Comparison of ENCODE assay signal across 7 mouse cellular contexts in the genomic region with DNA sequence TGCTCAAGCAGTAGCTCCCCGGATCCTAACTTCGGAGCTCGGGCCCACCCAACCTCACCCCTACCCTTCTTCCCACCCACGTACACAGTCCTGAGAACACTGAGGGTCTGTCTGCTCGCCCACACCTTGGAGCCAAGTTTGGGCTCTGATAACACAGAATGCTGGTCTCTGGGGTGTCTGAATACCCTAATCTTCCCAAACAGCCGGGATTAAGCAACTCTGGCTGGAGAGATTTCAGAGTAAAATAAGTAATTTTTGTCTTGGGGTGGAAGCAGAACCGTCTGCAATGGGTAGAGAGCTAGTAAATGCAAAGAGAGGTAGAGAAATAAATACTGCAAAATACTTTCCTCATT. TPM values are rescaled to one million over a fixed set of nuclear protein-coding genes. Genes with fewer than 3 reads are reported as not detected.
DNase-seq lines count a peak whose midpoint lies in the region; ATAC-seq and TF ChIP-seq lines count a peak whose summit lies in the region.

No protein-coding gene starts in this region.

- no peaks in the 10 kb centered on the region for H3K27me3 ChIP-seq in lung, embryonic 14.5 days (ENCODE audit: insufficient read depth, low read length)
- H3K27me3 ChIP-seq in forebrain, embryonic 10.5 days (ENCODE audit: poor library complexity, severe bottlenecking), result no peaks in the 10 kb centered on the region
- no peaks in the 10 kb centered on the region for H3K27me3 ChIP-seq in limb, embryonic 14.5 days (ENCODE audit: control insufficient read depth, insufficient read depth, low read length)
- no peaks in the 10 kb centered on the region for H3K27me3 ChIP-seq in stomach, embryonic 14.5 days (ENCODE audit: control insufficient read depth, insufficient read depth, low read length)

- DNase-seq in lung, embryonic 14.5 days, result no peak
- DNase-seq in lung, postnatal 4 days, result no peak
- DNase-seq in forebrain, embryonic 10.5 days (ENCODE audit: extremely low spot score, low spot score), result no peak
- DNase-seq in limb, embryonic 14.5 days (ENCODE audit: low spot score), result no peak
- DNase-seq in cerebellum, adult 18-20 months, result no peak
- no peak for DNase-seq in adrenal gland, postnatal 36 days

- H3K27ac ChIP-seq in lung, embryonic 14.5 days (ENCODE audit: low read depth), result peak overlapping the region; percentile 98
- peak overlapping the region; percentile 97 for H3K27ac ChIP-seq in forebrain, embryonic 10.5 days
- H3K27ac ChIP-seq in limb, embryonic 14.5 days (replicated peaks; ENCODE audit: low read depth, low read length), result peak overlapping the region; percentile 96
- peak overlapping the region; percentile 96 for H3K27ac ChIP-seq in stomach, embryonic 14.5 days (ENCODE audit: low read length)

- H3K9ac ChIP-seq in lung, embryonic 14.5 days, result peak overlapping the region; percentile 85
- peak overlapping the region; percentile 89 for H3K9ac ChIP-seq in limb, embryonic 14.5 days (ENCODE audit: low read depth, low read length, severe bottlenecking)
- peak overlapping the region; percentile 77 for H3K9ac ChIP-seq in stomach, embryonic 14.5 days (replicated peaks; ENCODE audit: low read depth, low read length)

- ATAC-seq in lung, embryonic 14.5 days (ENCODE audit: insufficient read depth), result no peak
- ATAC-seq in limb, embryonic 14.5 days (ENCODE audit: low FRiP score, low read depth), result no peak
- ATAC-seq in stomach, embryonic 14.5 days (ENCODE audit: insufficient number of reproducible peaks, insufficient read depth, low FRiP score, low read depth), result no peak

- WGBS in lung, embryonic 14.5 days, result 3% methylated on average over 7 of the region's 7 CpGs
- 2% methylated on average over 7 of the region's 7 CpGs for WGBS in forebrain, embryonic 10.5 days
- 3% methylated on average over 7 of the region's 7 CpGs for WGBS in limb, embryonic 14.5 days
- 5% methylated on average over 7 of the region's 7 CpGs for WGBS in stomach, embryonic 14.5 days

- TF ChIP-seq POLR2A in limb, embryonic 14.5 days (IDR thresholded peaks at IDR 0.05; ENCODE audit: borderline replicate concordance, extremely low read depth, insufficient read depth, insufficient read length), result no peak

- peak overlapping the region; percentile 76 for H3K4me2 ChIP-seq in lung, embryonic 14.5 days
- peak overlapping the region; percentile 69 for H3K4me2 ChIP-seq in limb, embryonic 14.5 days (replicated peaks; ENCODE audit: low read depth, low read length, severe bottlenecking)
- H3K4me2 ChIP-seq in stomach, embryonic 14.5 days (replicated peaks; ENCODE audit: low read depth, low read length), result peak overlapping the region; percentile 79

- peaks cover 41% of the 10 kb centered on the region for H3K36me3 ChIP-seq in lung, embryonic 14.5 days (ENCODE audit: insufficient read depth)
- peaks cover 44% of the 10 kb centered on the region for H3K36me3 ChIP-seq in forebrain, embryonic 10.5 days (replicated peaks)
- peaks cover 45% of the 10 kb centered on the region for H3K36me3 ChIP-seq in limb, embryonic 14.5 days (ENCODE audit: control insufficient read depth, insufficient read depth, low read length)
- H3K36me3 ChIP-seq in stomach, embryonic 14.5 days (ENCODE audit: control insufficient read depth, insufficient read depth, low read length), result peaks cover 37% of the 10 kb centered on the region

- H3K9me3 ChIP-seq in lung, embryonic 14.5 days (ENCODE audit: low read depth, low read length), result no peaks in the 10 kb centered on the region
- no peaks in the 10 kb centered on the region for H3K9me3 ChIP-seq in forebrain, embryonic 10.5 days
- H3K9me3 ChIP-seq in limb, embryonic 14.5 days (ENCODE audit: control insufficient read depth, low read length), result no peaks in the 10 kb centered on the region
- H3K9me3 ChIP-seq in stomach, embryonic 14.5 days (ENCODE audit: control insufficient read depth, low read depth, low read length), result no peaks in the 10 kb centered on the region

- peak overlapping the region; percentile 79 for H3K4me3 ChIP-seq in lung, embryonic 14.5 days (ENCODE audit: low read depth, low read length)
- H3K4me3 ChIP-seq in forebrain, embryonic 10.5 days, result peak overlapping the region; percentile 78
- peak overlapping the region; percentile 75 for H3K4me3 ChIP-seq in limb, embryonic 14.5 days (replicated peaks; ENCODE audit: low read length)
- peak overlapping the region; percentile 60 for H3K4me3 ChIP-seq in stomach, embryonic 14.5 days (ENCODE audit: low read depth, low read length)

- no peak for TF ChIP-seq CTCF in lung, embryonic 14.5 days (IDR thresholded peaks at IDR 0.05; ENCODE audit: low read depth)

- peaks cover 4% of the 10 kb centered on the region; the same call in 1 of the 2 replicates for H3K4me1 ChIP-seq in lung, embryonic 14.5 days (ENCODE audit: insufficient read depth)
- peaks cover 51% of the 10 kb centered on the region for H3K4me1 ChIP-seq in forebrain, embryonic 10.5 days
- H3K4me1 ChIP-seq in limb, embryonic 14.5 days (ENCODE audit: control insufficient read depth, insufficient read depth, low read length), result peaks cover 16% of the 10 kb centered on the region
- H3K4me1 ChIP-seq in stomach, embryonic 14.5 days (ENCODE audit: control insufficient read depth, insufficient read depth, low read length), result peaks cover 12% of the 10 kb centered on the region

RNA-seq across cellular contexts. Expression of a gene that starts 1.6 kb away (rescaled TPM):
- polyA plus RNA-seq in lung, embryonic 14.5 days (2014; fragmentation: Nextera tagmentation; extraction: Ambion mirVana), result 96.8 and 108 TPM in 2 replicates
- polyA plus RNA-seq in forebrain, embryonic 10.5 days (2016; fragmentation: Nextera tagmentation; extraction: Ambion mirVana), result 97.5 and 102 TPM in 2 replicates
- 220 and 277 TPM in 2 replicates for polyA plus RNA-seq in limb, embryonic 14.5 days (2012; rRNA removed)
- polyA plus RNA-seq in limb, embryonic 14.5 days (2014; fragmentation: Nextera tagmentation; extraction: Ambion mirVana), result 143 and 160 TPM in 2 replicates
- polyA plus RNA-seq in stomach, embryonic 14.5 days (2014; fragmentation: Nextera tagmentation; extraction: Ambion mirVana), result 116 and 118 TPM in 2 replicates
- total RNA-seq in adrenal gland, postnatal 36 days (2021), result 10 to 100 TPM; 46.6 to 51.6 TPM

RNA-seq across cellular contexts. Expression of a gene that starts 29.3 kb away (rescaled TPM):
- 0.35 and 0.74 TPM in 2 replicates for polyA plus RNA-seq in lung, embryonic 14.5 days (2014; fragmentation: Nextera tagmentation; extraction: Ambion mirVana)
- polyA plus RNA-seq in forebrain, embryonic 10.5 days (2016; fragmentation: Nextera tagmentation; extraction: Ambion mirVana), result 0.63 and 0.96 TPM in 2 replicates
- polyA plus RNA-seq in limb, embryonic 14.5 days (2012; rRNA removed), result 0.99 and 1.3 TPM in 2 replicates
- polyA plus RNA-seq in limb, embryonic 14.5 days (2014; fragmentation: Nextera tagmentation; extraction: Ambion mirVana), result 0.28 and 0.81 TPM in 2 replicates
- 0.62 and 2.0 TPM in 2 replicates for polyA plus RNA-seq in stomach, embryonic 14.5 days (2014; fragmentation: Nextera tagmentation; extraction: Ambion mirVana)
- total RNA-seq in adrenal gland, postnatal 36 days (2021), result 1 to 10 TPM; 1.7 to 2.5 TPM

RNA-seq across cellular contexts. Expression of a gene that starts 34.4 kb away (rescaled TPM):
- 25.8 and 28.3 TPM in 2 replicates for polyA plus RNA-seq in lung, embryonic 14.5 days (2014; fragmentation: Nextera tagmentation; extraction: Ambion mirVana)
- polyA plus RNA-seq in forebrain, embryonic 10.5 days (2016; fragmentation: Nextera tagmentation; extraction: Ambion mirVana), result 85.4 and 87.6 TPM in 2 replicates
- polyA plus RNA-seq in limb, embryonic 14.5 days (2012; rRNA removed), result 89.4 and 126 TPM in 2 replicates
- polyA plus RNA-seq in limb, embryonic 14.5 days (2014; fragmentation: Nextera tagmentation; extraction: Ambion mirVana), result 30.3 and 37.5 TPM in 2 replicates
- 30.8 and 32.8 TPM in 2 replicates for polyA plus RNA-seq in stomach, embryonic 14.5 days (2014; fragmentation: Nextera tagmentation; extraction: Ambion mirVana)
- 10 to 100 TPM; 51.9 to 62.1 TPM for total RNA-seq in adrenal gland, postnatal 36 days (2021)

RNA-seq across cellular contexts. Expression of a gene that starts 56.1 kb away (rescaled TPM):
- not detected in 2 replicates for polyA plus RNA-seq in lung, embryonic 14.5 days (2014; fragmentation: Nextera tagmentation; extraction: Ambion mirVana)
- not detected in 2 replicates for polyA plus RNA-seq in forebrain, embryonic 10.5 days (2016; fragmentation: Nextera tagmentation; extraction: Ambion mirVana)
- not detected in 2 replicates for polyA plus RNA-seq in limb, embryonic 14.5 days (2012; rRNA removed)
- not detected in 2 replicates for polyA plus RNA-seq in limb, embryonic 14.5 days (2014; fragmentation: Nextera tagmentation; extraction: Ambion mirVana)
- polyA plus RNA-seq in stomach, embryonic 14.5 days (2014; fragmentation: Nextera tagmentation; extraction: Ambion mirVana), result not detected in 2 replicates
- not detected for total RNA-seq in adrenal gland, postnatal 36 days (2021)
